33 mouse cellular contexts compared by ENCODE assay signal in genomic region chr10:105286221-105286620, GRCm38 (mm10).
A peak's percentile ranks its signal among the peaks of the same experiment; 100 is the strongest.
DNase-seq lines count a peak whose midpoint lies in the region; ATAC-seq lines count a peak whose summit lies in the region.
"Had no signal": no experiment of that assay in that cellular context is flagged by ENCODE, and none has a peak within 500 bp of the region (broad histone marks: within the 10 kb centered on the region; RNA-seq: fewer than 3 reads in every experiment).

No protein-coding gene starts in this region.

- no peaks in the 10 kb centered on the region for H3K9me3 ChIP-seq in forebrain, embryonic 10.5 days
- H3K9me3 ChIP-seq: embryonic facial prominence, embryonic 13.5 days; forebrain, embryonic 12.5 days; G1E; heart, embryonic 13.5 days; hindbrain, embryonic 10.5 days; hindbrain, embryonic 15.5 days; limb, embryonic 13.5 days; lung, embryonic 15.5 days; midbrain, embryonic 10.5 days; midbrain, embryonic 15.5 days; neural tube, embryonic 15.5 days had no signal

- H3K27ac ChIP-seq in forebrain, embryonic 10.5 days: no peak overlapping the region
- H3K27ac ChIP-seq: embryonic facial prominence, embryonic 13.5 days; forebrain, embryonic 12.5 days; gastrocnemius, adult 2 months; heart, embryonic 13.5 days; hindbrain, embryonic 10.5 days; hindbrain, embryonic 15.5 days; limb, embryonic 13.5 days; lung, embryonic 15.5 days; midbrain, embryonic 10.5 days; midbrain, embryonic 15.5 days; neural tube, embryonic 15.5 days; stomach, postnatal 0 days had no signal

- no peak for ATAC-seq in CD4-positive, CD25-positive, alpha-beta regulatory T cell, adult 4 months
- ATAC-seq: forebrain, postnatal 0 days; inflammation-experienced regulatory T-cells, adult 6 months; midbrain, embryonic 15.5 days had no signal

- intact Hi-C loops in left cerebral cortex, postnatal 10 days (cut with DNase I): no loop called here

- H3K4me1 ChIP-seq in forebrain, embryonic 10.5 days: 0 out of 2 replicates have a peak, but pooled peaks cover 4% of the 10 kb centered on the region
- H3K4me1 ChIP-seq: hindbrain, embryonic 10.5 days; midbrain, embryonic 10.5 days; midbrain, embryonic 15.5 days had no signal

- no peak overlapping the region for H3K4me3 ChIP-seq in forebrain, embryonic 10.5 days
- H3K4me3 ChIP-seq: embryonic facial prominence, embryonic 13.5 days; forebrain, embryonic 12.5 days; gastrocnemius, adult 2 months; heart, embryonic 13.5 days; hindbrain, embryonic 10.5 days; hindbrain, embryonic 15.5 days; limb, embryonic 13.5 days; lung, embryonic 15.5 days; midbrain, embryonic 10.5 days; midbrain, embryonic 15.5 days; neural tube, embryonic 15.5 days had no signal

- H3K27me3 ChIP-seq in forebrain, embryonic 10.5 days (ENCODE audit: poor library complexity, severe bottlenecking): no peaks in the 10 kb centered on the region
- H3K27me3 ChIP-seq: embryonic facial prominence, embryonic 13.5 days; forebrain, embryonic 12.5 days; heart, embryonic 13.5 days; hindbrain, embryonic 15.5 days; limb, embryonic 13.5 days; lung, embryonic 15.5 days; midbrain, embryonic 15.5 days; neural tube, embryonic 15.5 days had no signal

- H3K36me3 ChIP-seq in forebrain, embryonic 10.5 days (replicated peaks): no peaks in the 10 kb centered on the region
- H3K36me3 ChIP-seq: embryonic facial prominence, embryonic 13.5 days; forebrain, embryonic 12.5 days; G1E; heart, embryonic 13.5 days; hindbrain, embryonic 10.5 days; hindbrain, embryonic 15.5 days; limb, embryonic 13.5 days; lung, embryonic 15.5 days; midbrain, embryonic 10.5 days; midbrain, embryonic 15.5 days; neural tube, embryonic 15.5 days had no signal

- WGBS in forebrain, embryonic 10.5 days: 76% methylated on average over 2 of the region's 2 CpGs

- DNase-seq in right cerebral cortex, adult 18-20 months: peak; percentile 66
- DNase-seq in right cerebral cortex, postnatal 25 days: no peak
- peak; percentile 6 to 12 for DNase-seq in frontal cortex, postnatal 14 days (ENCODE audit: low spot score in 2 of 2)
- peak; percentile 1 to 10 for DNase-seq in left cerebral cortex, postnatal 10 days (ENCODE audit: extremely low spot score in 1 of 2, low spot score in 2 of 2)
- peak; percentile 73 for DNase-seq in telencephalon, adult 2 months (ENCODE audit: low read depth, low spot score)
- no peak for DNase-seq in forebrain, embryonic 10.5 days (ENCODE audit: extremely low spot score, low spot score)
- DNase-seq: adrenal gland, postnatal 14 days; cerebellum, adult 18-20 months; cerebellum, postnatal 10 days; forebrain, postnatal 0 days; gastrocnemius, adult 2 months; gastrocnemius, postnatal 36 days; heart, adult 18-20 months; heart, postnatal 10 days; kidney, adult 18-20 months; kidney, postnatal 36 days; spleen, adult 18-20 months; thymus, adult 2 months; thymus, postnatal 36 days had no signal

Comparison
In these comparisons a context has a peak if more than half of its experiments do, and no peak if none do; other contexts are left out.
1. DNase-seq: peak in right cerebral cortex, adult 18-20 months (single experiment), frontal cortex, postnatal 14 days (2 of 2), left cerebral cortex, postnatal 10 days (2 of 2) and telencephalon, adult 2 months (single experiment); none in right cerebral cortex, postnatal 25 days (single experiment) and forebrain, embryonic 10.5 days (single experiment).